In genomic region chr2:112765046-112765445, GRCm38 (mm10) we compare ENCODE assay signal across 9 mouse cellular contexts.
DNase-seq lines count a peak whose midpoint lies in the region; ATAC-seq lines count a peak whose summit lies in the region.
"Had no signal": no experiment of that assay in that cellular context is flagged by ENCODE, and none has a peak within 500 bp of the region (broad histone marks: within the 10 kb centered on the region; RNA-seq: fewer than 3 reads in every experiment).

No protein-coding gene starts in this region.

- H3K27me3 ChIP-seq in embryonic facial prominence, embryonic 10.5 days (replicated peaks; ENCODE audit: low read depth, poor library complexity, severe bottlenecking): no peaks in the 10 kb centered on the region
- H3K27me3 ChIP-seq: limb, embryonic 15.5 days had no signal

- 75% methylated on average over 5 of the region's 5 CpGs for WGBS in embryonic facial prominence, embryonic 10.5 days

- H3K27ac ChIP-seq in embryonic facial prominence, embryonic 10.5 days (replicated peaks): no peak overlapping the region
- H3K27ac ChIP-seq: limb, embryonic 15.5 days had no signal

- H3K4me1 ChIP-seq in embryonic facial prominence, embryonic 10.5 days: no peaks in the 10 kb centered on the region
- H3K4me1 ChIP-seq: limb, embryonic 15.5 days had no signal

- peak; percentile 9 for DNase-seq in cerebellum, adult 8-10 months
- DNase-seq in left cerebral cortex, adult 11 months (ENCODE audit: low spot score): peak; percentile 19
- no peak for DNase-seq in left cerebral cortex, adult 8-10 months (ENCODE audit: low spot score in 2 of 2)
- DNase-seq in MEL-GATA-1-ER (ENCODE audit: extremely low read depth, low read depth): peak; percentile 15
- DNase-seq in embryonic facial prominence, embryonic 10.5 days (ENCODE audit: low spot score): peak; percentile 18
- peak; percentile 30 for DNase-seq in lung, postnatal 36 days
- no peak for DNase-seq in urinary bladder, postnatal 36 days (ENCODE audit: low spot score in 2 of 2)

- no peaks in the 10 kb centered on the region for H3K36me3 ChIP-seq in embryonic facial prominence, embryonic 10.5 days (replicated peaks)
- H3K36me3 ChIP-seq: limb, embryonic 15.5 days had no signal

- no peak for ATAC-seq in cerebellum, adult (ENCODE audit: insufficient number of reproducible peaks, low FRiP score, low TSS enrichment)

- H3K4me3 ChIP-seq in embryonic facial prominence, embryonic 10.5 days: no peak overlapping the region
- H3K4me3 ChIP-seq: limb, embryonic 15.5 days had no signal

- no peaks in the 10 kb centered on the region for H3K9me3 ChIP-seq in embryonic facial prominence, embryonic 10.5 days
- H3K9me3 ChIP-seq: limb, embryonic 15.5 days had no signal

Comparison
In these comparisons a context has a peak if more than half of its experiments do, and no peak if none do; other contexts are left out.
1. DNase-seq: peak in cerebellum, adult 8-10 months (single experiment), left cerebral cortex, adult 11 months (single experiment), MEL-GATA-1-ER (single experiment), embryonic facial prominence, embryonic 10.5 days (single experiment) and lung, postnatal 36 days (single experiment); none in left cerebral cortex, adult 8-10 months (0 of 2) and urinary bladder, postnatal 36 days (0 of 2).